Mouse (Mus musculus) liver, embryonic 13.5 days (tissue): ENCODE measurements around the gene Rab37. TPM values are rescaled to one million over a fixed set of nuclear protein-coding genes. Genes with fewer than 3 reads are reported as not detected.
A peak's percentile ranks its signal among the peaks of the same experiment; 100 is the strongest.

ENCODE experiments used
- ATAC-seq: fragments of 200-750 bp; cut with Nextera tagmentation; 2 replicates; pipeline ENCODE4 v1.8.0; 2017; ENCODE audit warnings: low read depth, mild to moderate bottlenecking, moderate number of reproducible peaks, moderate library complexity
- DNase-seq: peaks from one replicate; pipeline ENCODE4 v3.0.0; 2022
- H3K27ac ChIP-seq: fragments of 300-500 bp; sonication (generic); 2 replicates; pipeline ENCODE4 v1.5.1; 2015; ENCODE audit warnings: moderate library complexity, mild to moderate bottlenecking, inconsistent platforms
- H3K27me3 ChIP-seq: fragments of 300-500 bp; sonication (generic); 2 replicates; pipeline ENCODE4 v1.6.1; 2015; ENCODE audit warnings: mild to moderate bottlenecking, inconsistent platforms
- H3K36me3 ChIP-seq: fragments of 300-500 bp; sonication (generic); 2 replicates; pipeline ENCODE4 v1.6.1; 2015; ENCODE audit warnings: mild to moderate bottlenecking, inconsistent platforms
- H3K4me1 ChIP-seq: fragments of 300-500 bp; sonication (generic); replicated peaks from 2 replicates; pipeline ENCODE4 v1.6.1; 2015; ENCODE audit warnings: inconsistent platforms
- H3K4me2 ChIP-seq: fragments of 300-500 bp; sonication (generic); 2 replicates; pipeline ENCODE4 v1.6.1; 2015; ENCODE audit warnings: inconsistent platforms, mild to moderate bottlenecking, moderate library complexity
- H3K4me3 ChIP-seq: fragments of 300-500 bp; sonication (generic); replicated peaks from 2 replicates; pipeline ENCODE4 v1.5.1; 2015; ENCODE audit warnings: mild to moderate bottlenecking, inconsistent platforms
- H3K9ac ChIP-seq: fragments of 300-500 bp; sonication (generic); 2 replicates; pipeline ENCODE4 v1.6.1; 2015; ENCODE audit warnings: mild to moderate bottlenecking, inconsistent platforms
- H3K9me3 ChIP-seq: fragments of 300-500 bp; sonication (generic); replicated peaks from 2 replicates; pipeline ENCODE4 v1.6.1; 2016; ENCODE audit warnings: inconsistent platforms
- WGBS: fragments of 180-500 bp; shearing (Covaris S2); methylation state at CpG from one replicate; pipeline ENCODE4 v1.1.7; 2015; ENCODE audit not compliant: insufficient replicate concordance; 5-methylcytosine and 5-hydroxymethylcytosine counted together
- polyA plus RNA-seq: library from polyadenylated mRNA; unstranded; fragments of >200 nt; fragmentation: Nextera tagmentation; extraction: Ambion mirVana; gene quantifications from 2 replicates; pipeline ENCODE4 v1.2.1, GENCODE M21; 2015

Gene Rab37
- polyA plus RNA-seq, 1 experiment from 2014 or later: 3.6 TPM

DNA sequence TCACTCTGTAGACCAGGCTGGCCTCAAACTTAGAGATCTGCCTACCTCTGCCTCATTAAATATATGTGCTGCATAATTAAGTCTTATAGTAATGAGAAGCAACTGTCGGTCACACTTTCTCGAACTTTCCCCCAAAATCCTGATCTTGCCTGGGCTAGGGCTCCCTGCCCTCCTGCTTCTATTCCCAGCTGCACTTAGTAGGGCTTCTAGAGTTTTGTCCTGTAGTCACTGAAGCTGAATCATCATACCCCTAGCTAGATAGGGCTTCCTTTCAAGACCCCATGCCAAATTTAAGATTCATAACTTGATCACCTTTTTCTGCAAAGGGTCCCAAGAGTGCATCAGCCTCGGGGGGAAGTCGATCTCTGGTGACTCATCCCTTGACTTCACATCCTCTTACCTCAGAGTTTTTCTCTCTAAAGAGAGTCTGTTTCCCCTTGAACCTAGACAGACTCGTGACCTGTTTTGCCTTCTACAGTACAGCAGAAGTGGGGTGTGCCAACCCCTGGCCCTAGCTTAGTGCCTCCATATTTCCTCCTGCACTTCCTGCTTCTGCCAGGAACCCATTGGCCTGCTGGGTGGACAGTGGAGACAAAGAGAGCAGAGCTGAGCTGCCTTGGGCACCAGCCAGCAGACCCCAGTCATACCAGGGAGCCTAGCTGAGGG, 47.5 kb downstream of the Rab37 start:
- DNase-seq (no peak), ATAC-seq (no peak)
- H3K4me1 ChIP-seq: no peaks in the 10 kb centered on the region
- no peaks in the 10 kb centered on the region for H3K9me3 ChIP-seq
- no peak overlapping the region for H3K4me3 ChIP-seq
- H3K27ac ChIP-seq: 0 out of 2 replicates have a peak overlapping the region, but pooled peaks have one; percentile 2
- H3K4me2 ChIP-seq: no peak overlapping the region
- WGBS: 42% methylated on average over 5 of the region's 5 CpGs
- no peaks in the 10 kb centered on the region for H3K36me3 ChIP-seq
- H3K27me3 ChIP-seq: no peaks in the 10 kb centered on the region
- H3K9ac ChIP-seq: no peak overlapping the region

DNA sequence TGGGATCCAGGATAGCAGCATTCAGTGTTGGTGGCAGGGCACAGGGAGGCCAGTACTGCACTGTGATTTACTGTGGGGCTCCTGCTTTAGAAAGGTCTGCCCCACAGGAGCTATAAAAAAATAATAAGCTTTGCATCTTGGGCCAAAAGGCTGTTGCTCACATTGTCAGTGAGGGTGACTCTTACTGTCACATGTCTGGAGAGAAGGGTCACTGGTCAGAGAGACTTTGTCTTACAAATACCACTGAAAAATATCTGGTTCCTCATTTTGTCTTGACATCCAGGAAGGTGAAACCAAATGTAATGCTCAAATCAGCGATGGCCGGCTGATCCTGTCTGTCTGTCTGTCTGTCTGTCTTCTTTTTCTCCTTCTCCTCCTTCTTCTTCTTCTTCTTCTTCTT, 50.7 kb downstream of the Rab37 start:
- no peaks in the 10 kb centered on the region for H3K27me3 ChIP-seq
- no peak overlapping the region for H3K27ac ChIP-seq
- DNase-seq (no peak), ATAC-seq (no peak)
- H3K9ac ChIP-seq: no peak overlapping the region
- no peak overlapping the region for H3K4me2 ChIP-seq
- no peak overlapping the region for H3K4me3 ChIP-seq
- WGBS: 14% methylated on average over 2 of the region's 2 CpGs
- H3K9me3 ChIP-seq: no peaks in the 10 kb centered on the region
- H3K4me1 ChIP-seq: no peaks in the 10 kb centered on the region
- no peaks in the 10 kb centered on the region for H3K36me3 ChIP-seq

DNA sequence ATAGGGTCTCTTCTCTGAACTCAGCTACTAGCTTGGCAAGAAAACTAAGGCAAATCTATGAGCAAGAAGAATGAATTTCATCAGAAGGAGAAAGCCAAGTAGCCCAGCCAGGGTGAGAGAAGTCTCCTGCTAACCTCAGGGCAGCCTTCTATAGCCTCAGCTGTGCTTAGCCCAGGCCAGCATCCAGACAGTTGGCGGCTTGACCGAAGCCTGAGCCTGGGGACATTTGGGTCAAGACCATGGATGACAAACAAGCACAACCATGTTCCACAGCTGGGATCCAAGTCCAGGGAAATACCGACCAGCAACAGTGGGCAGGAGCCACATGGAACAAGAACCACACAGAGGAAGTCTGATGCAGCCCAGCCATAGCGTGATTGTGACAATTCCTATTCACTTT, 56.6 kb downstream of the Rab37 start:
- WGBS: 66% methylated on average over 4 of the region's 4 CpGs
- H3K36me3 ChIP-seq: no peaks in the 10 kb centered on the region
- H3K27me3 ChIP-seq: peaks cover 3% of the 10 kb centered on the region; the same call in 1 of the 2 replicates
- H3K4me3 ChIP-seq: no peak overlapping the region
- no peaks in the 10 kb centered on the region; the same call in 1 of the 2 replicates for H3K4me1 ChIP-seq
- H3K27ac ChIP-seq: no peak overlapping the region
- DNase-seq (no peak), ATAC-seq (no peak)
- no peak overlapping the region for H3K9ac ChIP-seq
- no peaks in the 10 kb centered on the region for H3K9me3 ChIP-seq
- no peak overlapping the region for H3K4me2 ChIP-seq

DNA sequence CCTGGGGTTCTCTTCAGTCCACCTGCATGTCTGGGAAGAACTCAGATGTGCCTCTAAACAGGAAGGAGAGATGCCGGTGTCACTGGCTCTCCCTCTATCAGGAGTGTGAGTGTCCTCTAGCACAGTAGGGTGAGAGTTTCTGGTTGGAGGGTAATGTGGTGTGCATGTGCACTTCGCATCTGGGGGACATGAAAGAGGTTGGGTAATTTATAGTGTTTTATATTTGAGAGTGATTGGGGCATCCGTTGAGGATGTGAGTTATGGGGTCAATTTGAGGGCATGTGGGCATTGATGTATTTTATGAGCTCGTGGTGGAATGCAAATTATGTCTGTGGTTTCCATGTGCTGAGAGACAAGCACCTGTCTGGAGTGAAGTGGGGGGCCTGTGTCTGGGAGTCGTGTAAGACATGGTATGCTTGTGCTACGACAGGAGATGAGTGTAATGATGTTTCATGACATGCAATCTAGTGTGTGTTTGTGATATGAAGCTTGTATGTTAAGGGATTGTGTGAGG, 59.6 kb downstream of the Rab37 start:
- H3K9ac ChIP-seq: no peak overlapping the region
- H3K36me3 ChIP-seq: no peaks in the 10 kb centered on the region
- no peak overlapping the region for H3K4me2 ChIP-seq
- H3K27me3 ChIP-seq: peaks cover 31% of the 10 kb centered on the region
- no peak overlapping the region for H3K27ac ChIP-seq
- ATAC-seq (no peak), DNase-seq (no peak)
- no peak overlapping the region for H3K4me3 ChIP-seq
- 56% methylated on average over 6 of the region's 6 CpGs for WGBS
- H3K4me1 ChIP-seq: peaks cover 27% of the 10 kb centered on the region
- no peaks in the 10 kb centered on the region for H3K9me3 ChIP-seq

DNA sequence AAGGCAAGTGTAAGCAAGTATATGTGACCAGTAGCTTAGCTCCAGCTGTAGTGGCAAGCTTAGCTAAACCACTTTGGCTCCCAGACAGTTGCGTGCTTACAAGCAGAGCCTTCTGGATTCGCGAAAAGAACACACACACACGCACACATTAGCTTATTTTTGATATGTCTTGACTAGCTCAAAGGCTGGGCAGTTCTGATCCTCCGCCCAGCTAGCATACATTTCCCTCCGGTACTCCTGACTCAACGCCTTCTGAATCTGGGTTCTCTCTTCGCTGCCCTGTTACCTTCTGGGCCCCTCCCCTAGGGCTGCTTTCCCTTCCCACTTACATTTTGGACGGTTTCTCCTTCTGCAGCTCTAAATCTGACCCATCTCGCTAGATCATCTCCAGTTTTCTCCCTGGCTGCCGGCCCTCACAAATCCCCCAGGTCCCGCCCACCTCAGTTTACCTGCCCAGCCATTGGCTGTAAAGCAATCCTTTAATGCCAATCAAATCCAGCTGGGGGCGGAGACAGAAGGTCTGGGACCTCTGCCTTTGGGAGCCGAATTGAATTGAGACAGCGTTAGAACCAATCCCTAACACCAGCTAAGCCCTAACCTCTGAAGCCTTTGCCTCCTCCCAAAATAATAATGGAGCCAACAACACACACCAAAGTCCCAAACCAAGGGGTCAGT, 60.7 kb downstream of the Rab37 start:
- WGBS: 17% methylated on average over 15 of the region's 15 CpGs
- no peak for ATAC-seq
- Histone ChIP-seq H3K36me3 (no peaks in the 10 kb centered on the region), H3K27ac (no peak overlapping the region), H3K4me3 (no peak overlapping the region; the same call in 1 of the 2 replicates), H3K9me3 (no peaks in the 10 kb centered on the region), H3K27me3 (peaks cover 37% of the 10 kb centered on the region), H3K4me2 (peak overlapping the region; percentile 40), H3K4me1 (peaks cover 27% of the 10 kb centered on the region), H3K9ac (no peak overlapping the region)
- peak; percentile 36 for DNase-seq

DNA sequence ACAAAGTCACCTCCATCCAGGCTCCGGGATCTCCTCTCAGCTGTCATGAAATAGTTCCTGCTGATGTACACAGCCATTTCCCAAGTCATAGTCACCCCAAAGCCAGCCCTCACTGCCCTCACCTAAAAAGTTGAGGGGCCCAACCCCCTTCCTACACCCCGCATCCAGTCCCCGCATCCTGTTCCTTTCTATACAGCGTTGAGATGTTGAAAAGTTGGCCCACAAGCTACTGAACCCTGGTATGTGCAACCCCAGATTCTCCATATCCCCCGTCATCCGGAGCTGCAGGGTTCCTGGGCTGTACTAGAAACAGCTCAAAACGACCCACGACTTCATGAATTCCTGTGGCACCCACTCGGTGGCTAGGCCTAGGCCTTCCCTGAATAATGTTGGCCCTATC, 61.9 kb downstream of the Rab37 start:
- Histone ChIP-seq H3K36me3 (no peaks in the 10 kb centered on the region), H3K27me3 (peaks cover 37% of the 10 kb centered on the region), H3K4me1 (peaks cover 35% of the 10 kb centered on the region), H3K4me2 (no peak overlapping the region), H3K27ac (no peak overlapping the region), H3K9ac (no peak overlapping the region), H3K9me3 (no peaks in the 10 kb centered on the region), H3K4me3 (no peak overlapping the region)
- DNase-seq: no peak
- no peak for ATAC-seq
- WGBS: 69% methylated on average over 9 of the region's 9 CpGs

DNA sequence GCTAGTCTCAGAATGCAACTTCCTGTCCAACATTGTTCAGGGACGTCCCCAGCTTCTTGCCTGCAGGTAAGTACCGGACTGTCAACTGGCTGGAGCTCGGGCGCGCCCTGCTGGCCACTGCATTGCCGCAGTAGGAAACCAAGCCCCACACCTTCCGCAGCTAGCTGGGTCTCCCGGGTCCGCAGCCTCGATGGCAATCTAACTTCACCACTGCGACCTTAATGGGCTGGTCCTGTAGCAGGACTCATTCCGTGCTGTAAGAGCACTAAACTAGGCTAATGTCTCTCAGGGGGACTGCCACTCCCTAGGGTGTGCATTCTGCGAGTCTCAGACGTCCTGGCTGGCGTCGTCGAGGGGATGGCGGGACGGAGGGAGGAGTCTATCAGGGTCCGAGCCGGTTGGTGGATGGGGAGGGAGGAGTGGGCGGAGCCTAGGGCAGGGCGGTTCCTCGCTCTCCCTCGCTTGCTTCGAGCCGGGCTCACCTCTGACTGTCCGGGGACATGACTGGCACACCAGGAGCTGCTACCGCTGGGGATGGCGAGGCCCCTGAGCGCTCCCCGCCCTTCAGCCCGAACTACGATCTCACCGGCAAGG, 62.6 kb downstream of the Rab37 start:
- no peaks in the 10 kb centered on the region for H3K9me3 ChIP-seq
- peak; percentile 84 for ATAC-seq
- under 1% methylated on average over 35 of the region's 35 CpGs for WGBS
- peak overlapping the region; percentile 58 for H3K4me2 ChIP-seq
- DNase-seq: peak; percentile 79
- peak overlapping the region; percentile 39 for H3K9ac ChIP-seq
- peaks cover 42% of the 10 kb centered on the region for H3K4me1 ChIP-seq
- peaks cover 37% of the 10 kb centered on the region for H3K27me3 ChIP-seq
- H3K27ac ChIP-seq: no peak overlapping the region
- H3K36me3 ChIP-seq: no peaks in the 10 kb centered on the region
- H3K4me3 ChIP-seq: peak overlapping the region; percentile 41

DNA sequence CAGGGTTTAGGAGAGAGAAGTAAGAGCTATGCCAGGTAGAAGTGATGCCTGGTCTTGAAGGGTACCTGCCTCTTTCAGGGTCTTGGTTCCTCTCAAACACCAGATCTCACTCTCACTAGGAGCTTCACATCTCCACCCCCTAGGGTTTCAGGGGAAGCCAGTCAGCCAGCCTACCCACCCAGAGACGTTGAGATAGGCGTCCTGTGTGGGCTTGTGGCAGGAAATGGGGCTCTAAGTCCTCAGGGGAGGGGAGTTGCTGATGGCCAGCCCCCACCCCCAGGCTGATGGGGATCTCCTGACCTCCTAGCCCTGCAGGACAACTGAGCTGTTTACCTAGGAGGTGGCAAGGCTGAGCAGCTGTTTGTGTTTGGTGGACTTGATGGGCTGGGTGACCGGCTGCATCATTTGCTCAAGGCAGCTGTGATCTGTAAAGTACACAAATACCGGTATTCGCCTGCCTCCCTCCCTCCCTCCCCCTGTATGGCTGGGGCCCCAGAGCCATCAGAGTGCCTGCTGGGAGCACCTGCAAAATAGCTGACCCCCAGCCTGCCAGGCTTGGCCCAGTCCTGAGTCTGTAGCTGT, 63.9 kb downstream of the Rab37 start:
- peaks cover 37% of the 10 kb centered on the region for H3K27me3 ChIP-seq
- H3K36me3 ChIP-seq: no peaks in the 10 kb centered on the region
- 3% methylated on average over 5 of the region's 5 CpGs for WGBS
- H3K9ac ChIP-seq: no peak overlapping the region
- H3K4me1 ChIP-seq: peaks cover 54% of the 10 kb centered on the region
- no peak overlapping the region for H3K27ac ChIP-seq
- DNase-seq: no peak
- peak overlapping the region; percentile 58 for H3K4me2 ChIP-seq
- ATAC-seq: no peak
- H3K4me3 ChIP-seq: no peak overlapping the region
- H3K9me3 ChIP-seq: no peaks in the 10 kb centered on the region

DNA sequence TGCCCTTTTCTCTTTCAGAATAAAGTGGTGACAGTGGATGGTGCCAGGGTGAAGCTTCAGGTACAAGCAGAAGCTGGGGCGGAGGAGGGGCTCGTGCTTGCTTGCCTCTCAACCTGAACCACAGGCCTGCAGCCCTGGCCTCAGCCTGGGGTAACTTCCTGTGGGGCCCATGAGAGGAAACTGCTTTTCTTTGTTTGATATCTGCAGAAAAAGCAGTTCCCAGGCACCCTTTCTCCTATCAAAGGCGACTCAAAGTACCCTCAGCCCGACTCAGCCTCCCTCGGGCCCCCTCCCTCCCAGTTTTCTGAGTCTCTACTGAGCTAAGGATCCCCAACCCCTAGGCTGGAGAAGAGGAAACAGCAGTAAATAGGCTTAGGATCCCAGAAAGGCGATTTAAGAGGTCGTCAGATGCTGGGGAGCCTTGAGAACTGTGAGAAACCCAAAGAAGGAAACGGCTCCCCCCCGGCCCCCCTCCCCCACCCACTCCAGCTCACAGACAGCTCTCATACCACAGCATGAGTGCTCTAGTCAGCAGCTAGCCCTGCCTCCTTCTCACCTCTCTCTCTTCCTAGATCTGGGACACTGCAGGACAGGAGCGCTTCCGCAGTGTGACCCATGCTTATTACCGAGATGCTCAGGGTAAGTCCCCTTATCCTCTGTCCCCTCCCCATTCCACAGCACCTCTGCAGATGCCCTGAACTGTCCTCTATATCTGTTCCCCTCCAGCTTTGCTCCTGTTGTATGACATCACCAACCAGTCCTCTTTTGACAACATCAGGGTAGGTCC, 66.9 kb downstream of the Rab37 start:
- ATAC-seq (no peak), DNase-seq (no peak)
- peaks cover 79% of the 10 kb centered on the region for H3K4me1 ChIP-seq
- H3K9me3 ChIP-seq: no peaks in the 10 kb centered on the region
- H3K27me3 ChIP-seq: peaks cover 31% of the 10 kb centered on the region
- WGBS: 11% methylated on average over 12 of the region's 12 CpGs
- H3K9ac ChIP-seq: no peak overlapping the region
- peak overlapping the region; percentile 50 for H3K27ac ChIP-seq
- no peaks in the 10 kb centered on the region for H3K36me3 ChIP-seq
- H3K4me2 ChIP-seq: peak overlapping the region; percentile 11
- H3K4me3 ChIP-seq: no peak overlapping the region

DNA sequence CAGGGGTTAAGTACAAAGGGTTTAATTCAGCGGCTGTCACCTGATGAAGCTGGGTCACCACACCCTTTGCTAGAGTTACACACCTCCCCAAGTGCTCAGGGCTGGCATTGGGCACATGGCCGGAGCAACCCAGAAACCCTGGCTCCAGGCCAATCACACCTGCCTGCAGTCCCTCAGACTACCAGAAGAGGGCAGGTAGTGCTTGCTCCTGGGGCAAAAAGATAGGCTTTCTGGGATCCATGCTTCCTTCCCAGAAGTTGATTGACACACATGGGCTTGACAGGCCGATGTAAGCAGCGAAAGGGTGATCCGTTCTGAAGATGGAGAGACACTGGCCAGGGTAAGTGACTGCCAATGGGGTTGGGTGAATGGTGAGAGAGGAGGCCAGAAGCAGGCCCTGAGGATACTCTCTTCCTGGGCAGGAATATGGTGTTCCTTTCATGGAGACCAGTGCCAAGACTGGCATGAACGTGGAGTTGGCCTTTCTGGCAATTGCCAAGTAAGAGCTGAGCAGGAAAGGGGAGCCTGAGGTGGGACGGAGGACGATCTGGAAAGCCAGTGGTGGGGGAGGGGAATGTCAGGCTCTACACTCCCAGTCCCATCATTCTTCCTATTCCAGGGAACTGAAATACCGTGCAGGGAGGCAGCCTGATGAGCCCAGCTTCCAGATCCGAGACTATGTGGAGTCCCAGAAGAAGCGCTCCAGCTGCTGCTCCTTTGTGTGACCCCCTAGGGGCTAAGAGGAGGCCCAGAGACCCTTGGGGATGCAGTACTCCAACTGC, 69.0 kb downstream of the Rab37 start:
- H3K9ac ChIP-seq: no peak overlapping the region
- DNase-seq (peak; percentile 48), ATAC-seq (no peak)
- peaks cover 25% of the 10 kb centered on the region for H3K27me3 ChIP-seq
- H3K36me3 ChIP-seq: no peaks in the 10 kb centered on the region
- H3K4me3 ChIP-seq: no peak overlapping the region
- H3K4me2 ChIP-seq: no peak overlapping the region
- peaks cover 76% of the 10 kb centered on the region for H3K4me1 ChIP-seq
- no peaks in the 10 kb centered on the region for H3K9me3 ChIP-seq
- WGBS: 58% methylated on average over 11 of the region's 11 CpGs
- no peak overlapping the region for H3K27ac ChIP-seq
